Mouse (Mus musculus) ES-E14 (cell line): ENCODE measurements around the gene Gm973. TPM values are rescaled to one million over a fixed set of nuclear protein-coding genes. Genes with fewer than 3 reads are reported as not detected.

Experiments
- DNase-seq: peaks from one replicate; pipeline ENCODE4 v3.0.0-alpha.2; 2013; ENCODE audit warnings: low read depth, low spot score
- H3K27ac ChIP-seq: 2 replicates; pipeline ENCODE4 v1.5.1; 2012; ENCODE audit warnings: low read depth, mild to moderate bottlenecking, low read length, moderate library complexity, mixed read lengths; ENCODE audit not compliant: poor library complexity, insufficient read depth, severe bottlenecking
- H3K36me3 ChIP-seq: 2 replicates; pipeline ENCODE4 v1.6.1; 2012; ENCODE audit warnings: mild to moderate bottlenecking, low read length, moderate library complexity, mixed read lengths; ENCODE audit not compliant: control insufficient read depth, poor library complexity, insufficient read depth, severe bottlenecking
- H3K4me1 ChIP-seq, 2 experiments: fragments of 150-350 bp in 1 of 2; sonication (generic) in 1 of 2; 2 replicates each; pipeline ENCODE4 v1.6.1; 2012; ENCODE audit warnings: low read length in 2 of 2, mild to moderate bottlenecking in 1 of 2, mixed read lengths in 1 of 2; ENCODE audit not compliant: control insufficient read depth in 2 of 2, insufficient read depth in 2 of 2, poor library complexity in 1 of 2
- H3K4me3 ChIP-seq, 2 experiments: fragments of 150-350 bp in 1 of 2; sonication (generic) in 1 of 2; 2 replicates each; pipeline ENCODE4 v1.5.1; 2012; ENCODE audit warnings: low read length in 2 of 2, low read depth in 1 of 2, mild to moderate bottlenecking in 1 of 2, mixed read lengths in 1 of 2; ENCODE audit not compliant: insufficient read depth in 1 of 2, poor library complexity in 1 of 2, severe bottlenecking in 1 of 2
- H3K9ac ChIP-seq: 2 replicates; pipeline ENCODE4 v1.6.1; 2012; ENCODE audit warnings: low read depth, mild to moderate bottlenecking, low read length, mixed read lengths; ENCODE audit not compliant: poor library complexity, insufficient read depth, severe bottlenecking
- H3K9me3 ChIP-seq: fragments of 150-350 bp; sonication (generic); 2 replicates; pipeline ENCODE4 v1.6.1; 2012; ENCODE audit warnings: low read depth, mild to moderate bottlenecking, low read length; ENCODE audit not compliant: control insufficient read depth, insufficient read depth
- CHD2 ChIP-seq: IDR thresholded peaks from 2 replicates; pipeline ENCODE4 v1.6.1; 2014; ENCODE audit warnings: mild to moderate bottlenecking, low read depth, low read length, inconsistent platforms
- HCFC1 ChIP-seq: IDR thresholded peaks from 2 replicates; pipeline ENCODE4 v1.6.1; 2012; ENCODE audit warnings: low read length, inconsistent platforms, borderline replicate concordance; ENCODE audit not compliant: insufficient read depth
- MAFK ChIP-seq: IDR thresholded peaks from 2 replicates; pipeline ENCODE4 v1.6.1; 2014; ENCODE audit warnings: mild to moderate bottlenecking, low read depth, low read length, inconsistent platforms; ENCODE audit not compliant: insufficient read depth
- ZC3H11A ChIP-seq: IDR thresholded peaks from 2 replicates; pipeline ENCODE4 v1.6.1; 2012; ENCODE audit warnings: low read depth, mild to moderate bottlenecking, inconsistent platforms, low read length, borderline replicate concordance
- ZNF384 ChIP-seq: IDR thresholded peaks from 2 replicates; pipeline ENCODE4 v1.6.1; 2012; ENCODE audit warnings: low read depth, low read length, inconsistent platforms
- in situ Hi-C, 2 experiments: fragments of 600-800 bp; cut with MboI; formaldehyde crosslinking; loops; one replicate each; pipeline ENCODE4 v1.15.1; 2025; ENCODE audit warnings: low sequenced_read_pairs in 2 of 2, inconsistent platforms in 1 of 2; ENCODE audit not compliant: unreplicated experiment in 2 of 2
- total RNA-seq: library from RNA; depleted of rRNA; stranded (reverse); fragments of 300-350 nt; gene quantifications from 2 replicates; pipeline ENCODE4 v1.2.3, GENCODE M21; 2012

Gene Gm973
- total RNA-seq, 1 experiment, result 5.8 TPM

DNA sequence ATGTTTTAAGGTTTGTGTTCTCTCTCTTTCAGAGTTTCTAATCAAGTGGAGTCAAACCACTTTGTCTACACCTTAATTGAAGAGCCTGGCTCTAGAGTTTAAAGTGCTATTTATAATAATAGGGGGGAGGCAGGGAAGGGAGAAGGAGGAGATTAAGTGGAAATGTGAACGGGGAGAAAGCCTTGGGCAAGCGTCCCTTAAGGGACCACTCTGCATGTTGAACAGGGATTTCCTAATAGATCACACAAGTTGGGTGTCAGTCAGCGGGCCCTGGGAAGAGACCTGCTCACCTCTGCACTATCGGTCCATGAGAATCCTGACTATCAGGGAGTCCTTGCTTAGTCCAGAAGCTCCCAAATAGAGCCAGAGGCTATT, 42.9 kb upstream of the Gm973 start:
- no peak for DNase-seq
- TF ChIP-seq HCFC1, result no peak
- TF ChIP-seq ZNF384, result no peak
- no peak for TF ChIP-seq ZC3H11A
- TF ChIP-seq MAFK, result no peak
- no peak for TF ChIP-seq CHD2
- H3K27ac ChIP-seq, result peak overlapping the region; percentile 72
- H3K4me1 ChIP-seq, result peaks cover 13 to 26% of the 10 kb centered on the region in 2 experiments
- no peak overlapping the region for H3K4me3 ChIP-seq
- H3K36me3 ChIP-seq, result no peaks in the 10 kb centered on the region
- in situ Hi-C loops, result no loop called here
- no peaks in the 10 kb centered on the region for H3K9me3 ChIP-seq
- H3K9ac ChIP-seq, result peak overlapping the region; percentile 50

- no peak for TF ChIP-seq ZC3H11A
- no peak for TF ChIP-seq MAFK
- no peak for TF ChIP-seq CHD2
- TF ChIP-seq ZNF384, result no peak
- TF ChIP-seq HCFC1, result no peak
- in situ Hi-C loops, result no loop called here
- Histone ChIP-seq H3K36me3 (no peaks in the 10 kb centered on the region), H3K4me3 (no peak overlapping the region), H3K27ac (no peak overlapping the region), H3K9me3 (no peaks in the 10 kb centered on the region), H3K9ac (no peak overlapping the region), H3K4me1 (peaks cover 13 to 22% of the 10 kb centered on the region in 2 experiments)
- DNase-seq, result no peak
Measured at GRCm38 (mm10) chr1:59475618-59476017, 40.4 kb upstream of the Gm973 start.

DNA sequence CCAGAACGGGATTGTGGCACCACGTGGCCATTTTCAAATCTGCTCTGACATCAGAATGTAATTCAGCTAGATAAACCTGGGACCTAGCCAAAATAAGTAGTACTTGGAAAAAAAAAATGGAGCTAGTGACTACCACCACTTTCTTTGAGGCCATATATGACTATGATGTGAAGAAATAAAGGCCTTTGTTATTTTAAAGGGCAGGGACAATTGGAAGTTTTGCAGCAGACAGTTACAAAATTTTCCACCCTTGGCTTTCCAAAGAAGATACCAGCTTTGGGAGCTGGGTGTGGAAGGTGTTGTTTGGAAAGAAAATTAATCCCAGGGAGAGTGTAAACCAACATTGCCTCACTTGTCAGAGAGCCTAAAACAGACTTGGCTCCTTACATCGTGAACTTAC, 37.2 kb upstream of the Gm973 start:
- H3K9ac ChIP-seq, result no peak overlapping the region
- peaks cover 5 to 11% of the 10 kb centered on the region in 2 experiments for H3K4me1 ChIP-seq
- no peak for TF ChIP-seq ZNF384
- no peak for TF ChIP-seq ZC3H11A
- TF ChIP-seq HCFC1, result no peak
- TF ChIP-seq MAFK, result no peak
- no peak for TF ChIP-seq CHD2
- H3K9me3 ChIP-seq, result no peaks in the 10 kb centered on the region
- no peak overlapping the region for H3K4me3 ChIP-seq
- in situ Hi-C loops, result no loop called here
- H3K36me3 ChIP-seq, result peaks cover 11% of the 10 kb centered on the region; the same call in 1 of the 2 replicates
- H3K27ac ChIP-seq, result no peak overlapping the region
- no peak for DNase-seq

- Histone ChIP-seq H3K36me3 (peaks cover 22% of the 10 kb centered on the region), H3K4me1 (no peaks in the 10 kb centered on the region; a peak in 1 of 4 replicates), H3K9ac (peak overlapping the region; percentile 78), H3K4me3 (peak overlapping the region; percentile 62 to 66), H3K9me3 (no peaks in the 10 kb centered on the region), H3K27ac (peak overlapping the region; percentile 91)
- DNase-seq, result no peak
- no peak for TF ChIP-seq MAFK
- TF ChIP-seq HCFC1, result no peak
- peak; percentile 91 for TF ChIP-seq ZNF384
- in situ Hi-C loops, result no loop called here
Measured at GRCm38 (mm10) chr1:59480821-59481455, 35.1 kb upstream of the Gm973 start.
